Mouse (Mus musculus) heart, postnatal 0 days (tissue): ENCODE measurements around the gene Trem2. TPM values are rescaled to one million over a fixed set of nuclear protein-coding genes. Genes with fewer than 3 reads are reported as not detected.
"Not testable (repeated sequence)": the region's sequence is repeated elsewhere in the genome, so short reads cannot be mapped to it uniquely, and the experiment has no call there.

ENCODE experiments used
- ATAC-seq: fragments of 200-750 bp; cut with Nextera tagmentation; 2 replicates; pipeline ENCODE4 v1.8.0; 2017; ENCODE audit warnings: low read depth, moderate number of reproducible peaks, moderate library complexity; ENCODE audit not compliant: insufficient read depth
- DNase-seq: peaks from one replicate; pipeline ENCODE4 v3.0.0-alpha.2; 2016; ENCODE audit warnings: low spot score
- H3K27ac ChIP-seq: fragments of 300-500 bp; sonication (generic); 2 replicates; pipeline ENCODE4 v1.5.1; 2014; ENCODE audit warnings: low read depth, mild to moderate bottlenecking
- H3K27me3 ChIP-seq: fragments of 300-500 bp; sonication (generic); 2 replicates; pipeline ENCODE4 v1.6.1; 2014; ENCODE audit warnings: low read length, mixed read lengths; ENCODE audit not compliant: control insufficient read depth, insufficient read depth
- H3K36me3 ChIP-seq: fragments of 300-500 bp; sonication (generic); replicated peaks from 2 replicates; pipeline ENCODE4 v1.6.1; 2014; ENCODE audit warnings: low read length, mixed read lengths; ENCODE audit not compliant: control insufficient read depth, insufficient read depth
- H3K4me1 ChIP-seq: fragments of 300-500 bp; sonication (generic); 2 replicates; pipeline ENCODE4 v1.6.1; 2014; ENCODE audit warnings: antibody characterized with exemption; ENCODE audit not compliant: control insufficient read depth, insufficient read depth
- H3K4me2 ChIP-seq: fragments of 300-500 bp; sonication (generic); 2 replicates; pipeline ENCODE4 v1.6.1; 2014; ENCODE audit warnings: low read depth, mild to moderate bottlenecking, low read length, moderate library complexity
- H3K4me3 ChIP-seq: fragments of 300-500 bp; sonication (generic); 2 replicates; pipeline ENCODE4 v1.5.1; 2014; ENCODE audit warnings: low read depth, low read length
- H3K9ac ChIP-seq: fragments of 300-500 bp; sonication (generic); replicated peaks from 2 replicates; pipeline ENCODE4 v1.6.1; 2014; ENCODE audit warnings: low read depth, low read length, mixed read lengths
- H3K9me3 ChIP-seq: fragments of 300-500 bp; sonication (generic); replicated peaks from 2 replicates; pipeline ENCODE4 v1.6.1; 2016; ENCODE audit warnings: low read length; ENCODE audit not compliant: control insufficient read depth
- CTCF ChIP-seq: IDR thresholded peaks from 2 replicates; pipeline ENCODE4 v1.5.1; 2016; ENCODE audit warnings: antibody characterized with exemption, control low read depth, low read depth
- EP300 ChIP-seq: IDR thresholded peaks from 2 replicates; pipeline ENCODE4 v1.6.1; 2016; ENCODE audit warnings: antibody characterized with exemption, low read depth
- WGBS: fragments of 180-500 bp; shearing (Covaris S2); extraction: QIAGEN DNeasy Blood & Tissue Kit; methylation state at CpG from one replicate; pipeline ENCODE4 v1.1.7; 2014; 5-methylcytosine and 5-hydroxymethylcytosine counted together
- polyA plus RNA-seq: library from polyadenylated mRNA; unstranded; fragments of >200 nt; fragmentation: Nextera tagmentation; extraction: Ambion mirVana; gene quantifications from 2 replicates; pipeline ENCODE4 v1.2.1, GENCODE M21; 2015
- total RNA-seq: library from RNA; depleted of rRNA; stranded (reverse); fragments of >200 nt; gene quantifications from 2 replicates; pipeline ENCODE4 v1.2.3, GENCODE M21; 2014; ENCODE audit warnings: low replicate concordance

Trem2 gene
- total and polyA plus RNA-seq, 2 experiments from 2014 or later: 1.2 to 2.7 TPM

- Histone ChIP-seq H3K36me3 (no peaks in the 10 kb centered on the region), H3K4me3 (no peak overlapping the region), H3K4me1 (no peaks in the 10 kb centered on the region), H3K27ac (no peak overlapping the region), H3K4me2 (no peak overlapping the region), H3K27me3 (no peaks in the 10 kb centered on the region), H3K9me3 (no peaks in the 10 kb centered on the region), H3K9ac (no peak overlapping the region)
- TF ChIP-seq CTCF: no peak
- TF ChIP-seq EP300: no peak
- ATAC-seq (no peak), DNase-seq (no peak)
- 80% methylated on average over 2 of the region's 2 CpGs for WGBS
Observed at GRCm38 (mm10) chr17:48312124-48312523, 34.1 kb upstream of the Trem2 start.

- ATAC-seq, H3K27ac ChIP-seq, H3K36me3 ChIP-seq, H3K27me3 ChIP-seq, H3K9me3 ChIP-seq, DNase-seq, H3K4me1 ChIP-seq, H3K9ac ChIP-seq, H3K4me2 ChIP-seq, H3K4me3 ChIP-seq: not testable (repeated sequence)
- WGBS: 72% methylated on average over 3 of the region's 3 CpGs
Observed at GRCm38 (mm10) chr17:48315905-48316579, 30.2 kb upstream of the Trem2 start, which contains the start of gene B430306N03Rik. Gene B430306N03Rik (plus strand): TSS chr17:48316141.

- no peak overlapping the region for H3K9ac ChIP-seq
- no peak overlapping the region for H3K4me2 ChIP-seq
- no peak for ATAC-seq
- TF ChIP-seq CTCF (no peak), EP300 (no peak)
- no peaks in the 10 kb centered on the region for H3K9me3 ChIP-seq
- no peak overlapping the region for H3K27ac ChIP-seq
- H3K4me1 ChIP-seq: no peaks in the 10 kb centered on the region
- DNase-seq: no peak
- H3K4me3 ChIP-seq: no peak overlapping the region
- no peaks in the 10 kb centered on the region for H3K36me3 ChIP-seq
- 93% methylated on average over 1 of the region's 1 CpGs for WGBS
- H3K27me3 ChIP-seq: no peaks in the 10 kb centered on the region
Observed at GRCm38 (mm10) chr17:48318686-48319085, 27.5 kb upstream of the Trem2 start.

GRCm38 (mm10) chr17:48321279-48321678, 24.9 kb upstream of the Trem2 start:
- ATAC-seq: no peak
- TF ChIP-seq EP300 (no peak), CTCF (no peak)
- H3K4me1 ChIP-seq: no peaks in the 10 kb centered on the region
- H3K4me3 ChIP-seq: no peak overlapping the region
- no peak overlapping the region for H3K27ac ChIP-seq
- no peaks in the 10 kb centered on the region for H3K36me3 ChIP-seq
- 53% methylated on average over 2 of the region's 2 CpGs for WGBS
- H3K27me3 ChIP-seq: no peaks in the 10 kb centered on the region
- no peak overlapping the region for H3K4me2 ChIP-seq
- DNase-seq: no peak
- no peaks in the 10 kb centered on the region for H3K9me3 ChIP-seq
- H3K9ac ChIP-seq: no peak overlapping the region

- Histone ChIP-seq H3K36me3 (no peaks in the 10 kb centered on the region), H3K9me3 (no peaks in the 10 kb centered on the region), H3K4me2 (no peak overlapping the region), H3K4me1 (no peaks in the 10 kb centered on the region), H3K27ac (no peak overlapping the region), H3K9ac (no peak overlapping the region), H3K27me3 (no peaks in the 10 kb centered on the region), H3K4me3 (no peak overlapping the region)
- DNase-seq: no peak
- ATAC-seq: no peak
- no peak for TF ChIP-seq CTCF
- no peak for TF ChIP-seq EP300
- WGBS: 80% methylated on average over 3 of the region's 3 CpGs
Observed at GRCm38 (mm10) chr17:48323236-48323635, 23.0 kb upstream of the Trem2 start.

GRCm38 (mm10) chr17:48324258-48324657, 21.9 kb upstream of the Trem2 start:
- no peak overlapping the region for H3K4me3 ChIP-seq
- ATAC-seq (no peak), DNase-seq (no peak)
- TF ChIP-seq CTCF (no peak), EP300 (no peak)
- no peaks in the 10 kb centered on the region for H3K4me1 ChIP-seq
- no peak overlapping the region for H3K27ac ChIP-seq
- H3K4me2 ChIP-seq: no peak overlapping the region
- no peaks in the 10 kb centered on the region for H3K36me3 ChIP-seq
- 67% methylated on average over 5 of the region's 5 CpGs for WGBS
- no peaks in the 10 kb centered on the region for H3K27me3 ChIP-seq
- no peak overlapping the region for H3K9ac ChIP-seq
- no peaks in the 10 kb centered on the region for H3K9me3 ChIP-seq
